Mouse (Mus musculus) neural tube, embryonic 10.5 days (tissue): Measurements from ENCODE around the gene Cpne2.

Source experiments
- DNase-seq: peaks from one replicate; pipeline ENCODE4 v3.0.0-alpha.2; 2017; ENCODE audit warnings: low spot score; ENCODE audit errors: extremely low spot score

Gene Cpne2

GRCm38 (mm10) chr8:94532873-94533671 is at the start of gene Cpne2:
Gene Cpne2, plus strand, starts transcription at chr8:94532990.
- DNase-seq, result peak; percentile 70

DNA sequence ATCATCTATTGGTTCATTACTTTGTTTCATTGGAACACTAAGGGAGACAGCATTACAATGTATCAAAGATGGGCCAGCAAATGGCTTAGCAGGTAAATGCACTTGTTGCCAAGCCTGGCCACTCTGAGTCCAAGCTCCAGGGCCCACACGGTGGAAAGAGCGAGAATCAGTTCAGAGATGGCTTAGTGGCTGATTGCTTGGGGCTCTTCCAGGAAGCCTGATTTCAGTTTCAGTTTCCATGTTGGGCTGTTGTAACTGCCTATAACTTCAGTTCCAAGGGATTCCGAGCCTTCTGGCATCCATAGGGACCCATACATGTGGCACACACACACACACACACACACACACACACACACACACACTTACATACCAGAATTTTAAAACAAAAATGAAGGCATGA is 47.5 kb upstream of the Cpne2 start:
- DNase-seq, result no peak

GRCm38 (mm10) chr8:94485882-94486281 is 46.9 kb upstream of the Cpne2 start:
- DNase-seq, result peak; percentile 25

- DNase-seq, result no peak
These were observed 44.8 kb upstream of the Cpne2 start for GRCm38 (mm10) chr8:94488016-94488415.

GRCm38 (mm10) chr8:94489809-94490483 is 42.8 kb upstream of the Cpne2 start:
- DNase-seq, result no peak

- peak; percentile 83 for DNase-seq
These were observed 40.6 kb upstream of the Cpne2 start for GRCm38 (mm10) chr8:94492021-94492681.

DNA sequence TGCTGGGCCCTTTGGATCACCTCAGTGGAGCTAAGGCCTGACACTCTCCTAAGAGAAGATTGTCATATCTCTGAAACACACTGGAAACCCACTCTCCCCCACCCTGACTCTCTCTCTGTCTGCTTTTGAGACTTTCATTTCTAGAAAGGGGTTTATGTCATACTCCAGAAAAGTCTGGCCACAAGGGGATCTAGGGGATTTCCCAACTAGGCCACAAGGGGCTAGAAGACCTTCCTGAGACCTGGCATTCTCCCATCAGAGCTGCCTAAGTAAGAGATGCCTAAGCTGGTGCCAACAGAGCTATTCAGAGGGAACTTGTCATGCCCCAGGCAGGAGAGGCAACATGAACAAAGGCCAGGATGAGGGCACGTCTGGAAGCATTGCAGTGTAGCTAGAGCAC is 39.5 kb upstream of the Cpne2 start:
- no peak for DNase-seq

- DNase-seq, result no peak
These were observed 17.2 kb upstream of the Cpne2 start for GRCm38 (mm10) chr8:94515430-94516208.

DNA sequence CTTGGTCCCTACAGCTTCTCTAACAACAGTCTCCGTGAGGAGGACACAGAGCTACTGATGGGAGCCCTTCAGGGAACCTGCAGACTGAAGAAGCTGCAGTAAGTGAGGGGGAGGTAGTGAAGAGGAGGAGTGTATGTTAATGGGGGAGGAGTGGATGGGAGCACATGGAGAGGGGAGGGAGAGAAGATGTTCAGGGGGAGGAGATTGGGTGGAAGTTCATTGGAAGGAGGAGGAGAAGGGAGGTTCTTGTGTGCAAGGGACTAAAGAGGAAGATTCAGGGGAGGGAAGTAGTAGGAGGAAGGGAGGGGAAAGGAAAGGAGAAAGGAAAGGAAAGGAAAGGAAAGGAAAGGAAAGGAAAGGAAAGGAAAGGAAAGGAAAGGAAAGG is 16.6 kb upstream of the Cpne2 start:
- no peak for DNase-seq

GRCm38 (mm10) chr8:94516766-94517165 is 16.0 kb upstream of the Cpne2 start:
- no peak for DNase-seq

DNA sequence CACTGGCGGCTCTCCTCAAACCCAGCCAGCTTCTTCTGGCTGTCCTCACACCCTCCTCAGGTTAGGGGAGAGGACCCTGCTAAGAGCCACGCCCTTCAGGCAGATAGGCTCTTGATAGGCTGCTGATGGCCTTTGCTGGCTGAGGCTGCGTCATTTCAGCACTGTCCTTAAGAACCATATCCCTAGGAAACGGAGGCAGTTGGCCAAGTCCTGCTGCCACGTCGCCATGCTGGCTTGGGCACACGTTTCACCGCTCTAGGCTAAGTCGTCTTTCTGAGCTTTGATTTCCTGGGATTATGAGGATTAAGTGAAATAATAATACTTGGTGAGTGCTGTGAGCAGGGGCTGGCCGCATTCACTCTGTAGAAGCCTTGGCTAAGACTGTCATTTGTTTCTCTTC is 14.5 kb upstream of the Cpne2 start:
- DNase-seq, result no peak

GRCm38 (mm10) chr8:94519021-94519420 is 13.8 kb upstream of the Cpne2 start:
- DNase-seq, result no peak

- no peak for DNase-seq
These were observed 11.3 kb upstream of the Cpne2 start for GRCm38 (mm10) chr8:94521481-94521880.

DNA sequence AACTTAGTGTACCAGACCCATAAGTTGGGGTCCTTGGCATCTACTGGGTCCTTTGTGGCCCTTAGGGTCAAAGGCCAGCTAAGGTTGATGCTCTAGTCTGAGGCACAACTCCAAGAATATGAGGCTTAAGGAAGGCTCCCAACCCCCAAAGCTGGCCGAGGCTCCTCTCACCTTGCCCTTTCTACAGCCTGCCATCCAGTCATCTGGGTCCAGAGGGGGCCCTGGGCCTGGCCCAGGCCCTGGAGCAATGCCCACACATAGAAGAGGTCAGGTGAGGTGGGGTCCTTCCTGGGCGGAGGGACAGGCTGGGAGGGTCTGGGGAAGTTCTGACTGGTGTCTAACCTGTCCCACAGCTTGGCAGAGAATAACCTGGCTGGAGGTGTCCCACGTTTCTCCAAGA is 10.3 kb upstream of the Cpne2 start:
- no peak for DNase-seq

DNA sequence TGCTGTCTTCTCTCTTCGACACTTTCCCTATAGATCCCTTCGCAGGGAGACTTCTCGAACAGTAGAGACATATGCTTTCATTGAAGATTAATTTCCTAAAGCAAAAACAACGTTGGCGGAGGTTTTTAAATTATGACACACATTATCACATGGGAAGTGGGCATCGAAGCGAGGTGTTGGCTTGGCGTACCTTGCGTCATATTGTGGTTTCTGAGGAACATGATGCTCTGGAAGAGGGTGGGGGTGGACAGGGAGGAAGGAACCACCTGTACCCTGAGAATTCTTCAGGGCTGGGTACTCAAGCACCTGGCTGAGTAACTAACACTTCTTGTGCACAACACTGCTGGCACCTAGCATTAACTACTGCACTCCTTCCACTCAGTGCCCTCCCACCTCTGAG is 8.2 kb upstream of the Cpne2 start:
- DNase-seq, result no peak

DNA sequence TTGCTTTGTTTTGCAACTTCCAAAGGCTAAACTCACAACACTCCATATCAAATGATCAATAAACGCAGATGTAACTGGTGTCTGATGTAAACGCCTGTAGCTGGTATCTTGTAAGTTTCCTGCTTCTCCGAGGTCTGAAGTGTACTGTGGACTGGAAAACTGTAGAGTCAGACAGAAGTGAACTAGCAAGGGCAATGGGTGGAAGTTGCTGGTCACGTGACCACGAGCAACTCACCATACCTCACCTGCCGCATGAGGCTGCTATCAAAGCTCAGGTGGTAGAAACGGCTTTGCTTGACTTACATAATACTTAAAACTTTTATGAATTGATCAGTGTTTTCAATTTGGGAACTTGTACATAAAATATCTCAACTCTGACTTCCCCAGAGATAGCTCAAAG is 5.6 kb upstream of the Cpne2 start:
- no peak for DNase-seq

DNA sequence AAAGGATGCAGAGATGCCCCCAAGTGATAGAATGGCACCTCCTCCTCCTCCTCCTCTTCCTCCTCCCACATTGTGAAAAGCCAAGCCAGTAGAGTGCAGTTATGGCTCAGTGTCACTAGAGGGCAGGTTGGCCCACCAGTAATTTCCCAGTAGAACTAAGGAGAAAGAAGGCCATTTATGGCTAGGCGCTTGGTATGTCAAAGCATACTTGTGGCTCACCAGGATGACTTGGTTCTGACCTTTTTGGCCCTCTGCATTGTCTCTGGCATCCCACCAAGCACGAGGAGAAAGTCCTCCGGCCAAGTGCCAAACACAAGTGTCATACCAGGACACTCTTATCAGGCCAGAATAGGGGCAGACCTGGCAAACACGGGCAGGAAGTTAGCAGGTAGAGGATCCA is 4.5 kb upstream of the Cpne2 start:
- peak; percentile 39 for DNase-seq

- DNase-seq, result no peak
These were observed 2.9 kb upstream of the Cpne2 start for GRCm38 (mm10) chr8:94529875-94530274.

DNA sequence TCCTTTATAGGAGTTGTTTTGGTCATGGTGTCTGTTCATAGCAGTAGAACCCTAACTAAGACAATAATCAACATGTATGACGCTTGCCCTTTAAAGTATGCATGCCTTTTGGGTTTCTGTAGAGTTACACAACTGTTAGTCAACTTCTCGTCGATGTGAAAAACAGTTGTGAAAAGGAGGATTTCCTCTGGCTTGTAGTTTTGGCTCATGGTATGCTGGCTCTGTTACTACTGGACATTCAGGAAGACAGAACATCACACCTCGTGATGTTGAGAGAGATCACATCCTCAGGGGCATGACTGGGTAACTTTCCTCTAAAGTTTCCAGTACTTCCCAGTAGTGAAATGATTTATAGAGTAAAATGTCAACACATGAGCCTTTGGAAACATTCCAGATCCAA is 2.1 kb upstream of the Cpne2 start:
- DNase-seq, result no peak

DNA sequence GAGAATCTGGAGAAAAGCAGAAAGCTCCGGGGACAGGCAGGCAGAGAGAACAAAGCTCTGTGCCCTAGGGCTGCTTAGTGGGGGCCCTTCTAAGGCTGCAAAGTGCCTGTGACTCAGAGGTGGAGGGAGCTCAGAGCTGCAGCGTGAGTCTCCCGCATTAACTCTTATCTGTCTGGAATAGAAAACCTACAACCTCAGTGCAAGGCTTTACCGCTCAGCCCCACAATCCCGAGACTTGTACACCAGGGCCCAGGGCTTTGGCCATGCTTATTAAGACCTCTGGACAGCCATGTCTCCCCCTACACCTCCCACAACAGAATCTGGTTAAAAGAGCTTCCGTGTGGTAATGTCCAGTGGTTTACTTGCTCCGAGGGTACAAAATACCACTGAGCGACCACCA is 790 bp upstream of the Cpne2 start:
- DNase-seq, result peak; percentile 50

GRCm38 (mm10) chr8:94532525-94532872 is 291 bp upstream of the Cpne2 start:
- no peak for DNase-seq

- no peak for DNase-seq
These were observed 1.8 kb downstream of the Cpne2 start for GRCm38 (mm10) chr8:94534612-94535011.
